Mouse (Mus musculus) R1 (cell line): ENCODE results near the gene Dnaaf5.

Source experiments
- DNase-seq: peaks from one replicate; pipeline ENCODE4 v3.0.0-alpha.2; 2018; ENCODE audit warnings: low read depth, low spot score

The Dnaaf5 gene

DNA sequence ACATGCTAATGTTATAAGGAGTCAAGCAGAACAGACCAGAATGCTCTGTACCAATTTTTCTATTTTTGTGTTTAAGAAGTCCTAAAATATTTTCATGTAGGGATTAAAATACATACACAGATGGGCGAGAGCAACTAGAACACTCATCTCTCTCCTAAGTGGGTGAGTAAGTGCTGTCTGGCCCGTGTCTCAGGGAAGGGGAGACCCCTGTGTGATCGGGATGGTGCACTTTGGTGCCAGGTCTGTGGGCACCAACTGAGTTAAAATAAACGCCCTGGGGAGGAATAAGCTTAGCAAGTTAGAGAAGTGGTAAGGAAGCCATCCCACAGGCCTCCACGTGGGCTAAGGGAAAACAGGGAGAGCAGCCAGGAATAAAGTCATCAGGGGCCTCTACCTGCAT, 40.9 kb downstream of the Dnaaf5 start:
- no peak for DNase-seq

GRCm38 (mm10) chr5:139198779-139199178, 48.8 kb downstream of the Dnaaf5 start:
- DNase-seq: no peak

- DNase-seq: no peak
Observed at GRCm38 (mm10) chr5:139199636-139199994, 49.6 kb downstream of the Dnaaf5 start.

DNA sequence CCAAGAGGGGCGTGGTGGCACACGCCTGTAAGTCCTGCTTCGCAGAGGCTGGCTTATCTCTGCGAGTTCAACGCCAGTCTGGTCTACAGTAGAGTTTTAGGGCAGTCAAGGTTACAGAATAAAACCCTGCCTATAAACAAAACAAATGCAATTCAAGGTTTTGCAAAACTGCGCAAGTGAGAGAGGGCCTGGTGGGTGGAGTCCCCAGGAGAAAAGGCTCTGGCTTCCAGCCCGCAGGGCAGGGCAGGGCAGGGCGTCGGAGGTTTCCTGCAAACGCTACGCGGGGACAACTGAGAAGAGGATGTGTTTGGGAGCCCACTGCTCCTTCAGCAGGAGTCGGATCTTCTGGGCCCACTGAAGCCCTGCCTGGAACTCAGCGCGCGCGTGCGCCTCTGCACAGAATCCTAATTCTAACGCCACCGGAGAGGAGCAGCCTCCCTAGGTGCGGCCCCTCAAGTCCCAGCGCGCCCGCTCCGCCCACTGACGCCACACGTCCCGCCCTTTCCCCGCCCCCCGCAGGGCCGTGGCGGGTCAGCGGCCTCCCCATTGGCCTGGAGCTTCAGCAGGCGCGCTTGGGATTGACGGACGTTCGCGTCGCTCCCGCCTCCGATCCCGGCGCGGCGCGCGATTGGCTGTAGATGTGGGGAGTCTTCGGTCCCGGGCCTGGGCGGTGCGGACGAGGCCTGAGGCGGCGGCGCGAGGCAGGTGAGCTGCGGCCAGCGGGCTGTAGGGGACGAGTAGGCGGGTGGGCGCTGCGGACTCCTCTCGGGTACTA, 50.2 kb downstream of the Dnaaf5 start, which contains the start of gene Sun1:
Sun1 (plus strand) TSS at position 643 of the 775 bp plus-strand sequence.
- peak; percentile 98 for DNase-seq

DNA sequence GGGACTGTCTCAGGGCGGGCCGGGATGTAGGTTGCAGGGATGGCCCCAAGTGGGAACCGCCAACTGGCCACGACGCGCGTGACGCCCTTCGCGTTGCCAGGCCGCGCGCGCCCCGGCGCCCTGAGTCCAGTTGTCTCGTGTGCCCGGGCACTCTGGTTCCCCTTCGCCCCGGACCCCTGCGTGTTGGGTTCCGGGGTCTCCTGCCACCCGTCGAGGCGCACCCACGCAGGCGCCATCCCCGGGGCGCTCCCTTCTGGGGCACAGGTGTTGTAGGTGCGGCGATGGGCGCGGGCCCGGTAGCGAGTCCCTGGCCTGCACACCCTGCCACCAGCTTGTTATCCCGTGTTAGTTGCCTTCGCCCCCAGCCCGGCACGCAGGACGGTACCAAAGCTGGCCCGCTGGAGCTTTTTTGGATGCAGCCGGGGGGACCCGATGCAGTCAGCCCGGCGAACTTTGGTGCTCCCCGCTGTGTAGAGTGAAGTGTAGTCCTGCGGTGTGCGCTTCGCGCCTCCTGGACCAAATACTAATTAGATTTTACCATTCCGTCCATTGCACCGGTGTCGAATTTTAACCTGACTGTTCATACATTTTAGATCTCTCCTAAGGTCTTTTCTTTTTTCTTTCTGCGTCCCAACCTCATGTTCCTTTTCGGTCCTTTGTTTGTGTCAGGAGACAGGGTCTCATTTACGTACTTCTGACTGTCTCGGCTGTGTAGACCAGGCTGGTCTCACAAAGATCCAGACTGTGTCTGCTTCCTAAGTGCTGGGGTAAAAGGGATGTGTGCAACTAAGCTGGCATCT, 50.9 kb downstream of the Dnaaf5 start:
- peak; percentile 50 for DNase-seq

GRCm38 (mm10) chr5:139202127-139202526, 52.1 kb downstream of the Dnaaf5 start:
- no peak for DNase-seq

DNA sequence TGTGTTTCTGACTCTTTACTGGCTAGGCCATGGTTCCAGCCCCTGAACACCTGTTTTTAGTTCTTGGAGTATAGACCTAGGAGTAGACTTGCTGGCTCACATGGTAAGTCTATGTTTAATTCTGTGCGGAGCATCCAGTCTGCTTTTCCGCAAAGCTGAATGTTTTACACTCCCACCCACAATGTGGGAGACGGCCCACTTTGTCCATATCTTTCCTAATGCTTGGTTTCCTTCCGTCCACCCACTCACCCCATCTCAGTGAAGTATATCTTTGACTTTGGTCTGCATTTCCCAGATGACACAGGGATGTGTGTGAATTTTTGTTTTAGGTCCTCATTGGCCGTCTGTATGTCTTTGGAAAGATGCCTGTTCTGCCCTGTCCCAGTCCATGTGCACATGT, 53.3 kb downstream of the Dnaaf5 start:
- no peak for DNase-seq

DNA sequence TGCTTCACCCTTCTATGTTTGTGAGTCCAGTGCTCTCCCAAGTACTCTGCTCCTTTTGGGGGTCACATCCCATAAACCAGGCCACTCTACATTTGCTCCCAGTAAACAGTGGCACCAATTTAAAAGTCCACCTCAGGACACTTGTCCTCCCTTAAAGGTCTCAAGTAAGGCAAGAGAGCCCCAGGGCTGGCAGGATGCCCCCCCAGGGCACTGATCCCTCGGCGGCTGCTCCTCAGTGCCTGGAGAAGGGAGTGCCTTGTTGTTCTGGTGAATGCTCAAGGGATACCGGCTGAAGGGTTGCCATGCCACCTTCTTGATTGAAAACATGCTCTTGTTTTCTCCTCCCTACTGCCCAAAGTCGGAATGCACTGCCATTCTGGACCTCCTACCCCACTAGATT, 56.1 kb downstream of the Dnaaf5 start:
- no peak for DNase-seq

DNA sequence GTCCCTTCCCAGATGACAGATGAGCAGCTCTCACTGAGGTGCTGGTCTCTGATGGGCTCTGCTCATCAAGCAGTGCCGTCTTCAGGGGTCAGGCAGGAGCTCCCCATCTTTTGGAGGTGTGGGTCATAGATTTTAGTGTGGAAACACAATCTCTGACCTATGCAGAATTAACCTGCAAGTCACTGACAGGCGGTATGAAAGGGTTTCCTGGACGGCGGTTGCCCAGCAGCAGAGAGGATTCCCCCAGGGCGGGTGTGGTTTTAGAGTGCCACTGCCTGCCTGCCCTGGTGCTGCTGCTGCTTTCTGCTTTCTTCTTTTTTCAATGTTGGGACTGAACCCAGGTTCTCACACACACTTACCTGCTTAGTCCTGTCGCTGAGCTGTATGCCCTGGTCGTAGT, 56.5 kb downstream of the Dnaaf5 start:
- no peak for DNase-seq

DNA sequence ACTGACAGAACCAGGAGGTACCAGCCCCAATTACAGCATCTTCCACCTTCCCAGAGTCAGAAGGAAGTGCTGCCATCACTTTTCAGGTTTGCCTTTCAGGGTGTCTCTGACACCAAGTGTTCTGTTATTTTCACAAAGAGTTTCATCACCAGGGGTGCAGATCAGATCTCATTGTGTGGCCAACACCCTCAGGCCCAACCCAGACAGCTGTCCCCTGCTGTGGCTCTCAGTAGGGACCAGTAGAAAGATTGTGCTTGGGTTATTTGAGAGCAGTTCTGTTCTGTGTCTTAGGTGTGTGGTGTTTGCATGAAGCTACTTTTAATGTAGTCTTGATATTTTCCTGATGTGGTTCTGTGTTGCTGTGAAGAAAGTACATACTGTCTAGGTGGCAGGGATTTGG, 58.2 kb downstream of the Dnaaf5 start:
- no peak for DNase-seq

- peak; percentile 61 for DNase-seq
Observed at GRCm38 (mm10) chr5:139208871-139209684, 59.1 kb downstream of the Dnaaf5 start.

GRCm38 (mm10) chr5:139209685-139210026, 59.6 kb downstream of the Dnaaf5 start:
- DNase-seq: no peak

GRCm38 (mm10) chr5:139211737-139212385, 61.8 kb downstream of the Dnaaf5 start:
- no peak for DNase-seq

- no peak for DNase-seq
Observed at GRCm38 (mm10) chr5:139214298-139214697, 64.3 kb downstream of the Dnaaf5 start.

- DNase-seq: no peak
Observed at GRCm38 (mm10) chr5:139215184-139215583, 65.2 kb downstream of the Dnaaf5 start.

GRCm38 (mm10) chr5:139216121-139216520, 66.1 kb downstream of the Dnaaf5 start:
- DNase-seq: no peak

- no peak for DNase-seq
Observed at GRCm38 (mm10) chr5:139216774-139217173, 66.8 kb downstream of the Dnaaf5 start.

DNA sequence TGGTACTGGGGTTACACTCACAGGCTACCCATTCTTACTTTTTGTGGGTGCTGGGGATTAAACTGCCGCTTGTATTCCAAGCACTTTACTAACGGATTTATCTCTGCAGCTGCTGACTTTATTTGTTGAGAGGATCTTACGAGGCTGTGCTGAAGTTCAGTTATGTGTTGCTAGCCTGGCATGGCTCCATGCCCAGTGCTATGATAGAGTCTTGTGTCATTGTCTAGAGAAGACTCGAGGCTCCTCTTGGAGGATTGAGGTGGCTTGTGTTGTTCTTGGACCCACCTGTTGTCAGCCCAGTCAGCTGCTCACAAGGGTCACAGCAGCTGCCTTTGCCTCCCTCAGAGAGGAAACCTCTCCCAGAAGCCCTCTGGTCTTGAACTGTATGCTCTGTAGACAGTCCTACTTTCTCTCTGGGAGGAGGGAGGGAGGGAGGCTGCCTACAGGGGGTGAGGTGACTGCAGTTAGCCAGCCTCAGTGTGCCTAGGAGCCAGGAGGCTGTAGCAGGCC, 70.0 kb downstream of the Dnaaf5 start:
- no peak for DNase-seq

- no peak for DNase-seq
Observed at GRCm38 (mm10) chr5:139220610-139221009, 70.6 kb downstream of the Dnaaf5 start.

- DNase-seq: no peak
Observed at GRCm38 (mm10) chr5:139223331-139223730, 73.3 kb downstream of the Dnaaf5 start.

DNA sequence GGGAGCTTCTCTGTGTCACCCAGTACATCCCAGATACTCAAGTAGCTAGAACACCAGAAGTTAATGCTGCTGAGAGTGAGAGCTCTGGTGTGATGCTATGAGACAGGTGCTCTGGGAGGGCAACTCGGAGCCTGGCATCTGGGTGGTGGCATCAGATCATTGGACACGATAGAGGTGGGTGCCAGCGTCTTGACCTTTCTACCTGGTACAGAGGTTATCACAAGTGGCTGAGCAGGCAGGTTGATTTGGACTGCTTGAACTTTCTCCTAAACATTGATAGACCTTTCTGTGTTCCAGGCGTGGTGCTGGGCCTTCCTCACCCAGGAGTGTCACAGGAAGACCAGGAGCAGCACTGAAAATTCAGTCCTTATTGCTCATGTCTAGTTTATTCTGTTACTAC, 77.2 kb downstream of the Dnaaf5 start:
- DNase-seq: no peak
